Mouse (Mus musculus) myocyte (in vitro differentiated cells): Measurements from ENCODE around the gene Pced1b. TPM values are rescaled to one million over a fixed set of nuclear protein-coding genes. Genes with fewer than 3 reads are reported as not detected.

Experiments
- H3K27me3 ChIP-seq: one replicate; pipeline ENCODE4 v1.6.1; 2011; ENCODE audit not compliant: control insufficient read depth, insufficient read depth, insufficient read length
- H3K36me3 ChIP-seq: one replicate; pipeline ENCODE4 v1.6.1; 2011; ENCODE audit not compliant: control insufficient read depth, insufficient read depth
- H3K4me2 ChIP-seq: one replicate; pipeline ENCODE4 v1.6.1; 2011; ENCODE audit warnings: low read depth, control low read depth
- H3K4me3 ChIP-seq: one replicate; pipeline ENCODE4 v1.5.1; 2011; ENCODE audit warnings: mild to moderate bottlenecking, control low read depth, moderate library complexity
- H3K79me2 ChIP-seq: one replicate; pipeline ENCODE4 v1.6.1; 2011; ENCODE audit not compliant: control insufficient read depth, insufficient read depth
- H3ac ChIP-seq: one replicate; pipeline ENCODE4 v1.6.1; 2011; ENCODE audit not compliant: control insufficient read depth, insufficient read length
- CEBPB ChIP-seq: IDR thresholded peaks from 2 replicates; pipeline ENCODE4 v1.6.1; 2011; ENCODE audit warnings: mild to moderate bottlenecking, moderate library complexity; ENCODE audit not compliant: poor library complexity, insufficient read depth, severe bottlenecking
- E2F4 ChIP-seq: IDR thresholded peaks from one replicate; pipeline ENCODE4 v1.6.1; 2011; ENCODE audit warnings: mild to moderate bottlenecking, control low read depth, moderate library complexity; ENCODE audit not compliant: insufficient read depth
- MAX ChIP-seq: IDR thresholded peaks from one replicate; pipeline ENCODE4 v1.6.1; 2011; ENCODE audit warnings: low read depth, mild to moderate bottlenecking, control low read depth
- MYOD1 ChIP-seq, 3 experiments: IDR thresholded peaks; one replicate each; pipeline ENCODE4 v1.6.1; 2011; ENCODE audit warnings: control low read depth in 2 of 3, low read depth in 2 of 3, mild to moderate bottlenecking in 2 of 3, moderate library complexity in 1 of 3; ENCODE audit not compliant: insufficient read length in 2 of 3, control insufficient read depth in 1 of 3
- MYOG ChIP-seq, 3 experiments: IDR thresholded peaks; one replicate each; pipeline ENCODE4 v1.6.1; 2011; ENCODE audit warnings: control low read depth in 2 of 3, low read depth in 2 of 3, mild to moderate bottlenecking in 2 of 3; ENCODE audit not compliant: insufficient read length in 2 of 3, control insufficient read depth in 1 of 3, insufficient read depth in 1 of 3
- POLR2A ChIP-seq: IDR thresholded peaks from one replicate; pipeline ENCODE4 v1.6.1; 2011; ENCODE audit warnings: low read depth, mild to moderate bottlenecking, control low read depth, moderate library complexity; ENCODE audit not compliant: insufficient read length
- POLR2AphosphoS2 ChIP-seq: IDR thresholded peaks from one replicate; pipeline ENCODE4 v1.6.1; 2011; ENCODE audit warnings: low read depth, control low read depth; ENCODE audit not compliant: insufficient read length
- REST ChIP-seq: IDR thresholded peaks from one replicate; pipeline ENCODE4 v1.6.1; 2011; ENCODE audit warnings: mild to moderate bottlenecking, control low read depth, moderate library complexity; ENCODE audit not compliant: insufficient read depth, insufficient read length
- SRF ChIP-seq: IDR thresholded peaks from one replicate; pipeline ENCODE4 v1.6.1; 2011; ENCODE audit warnings: low read depth; ENCODE audit not compliant: control insufficient read depth, insufficient read length
- TCF12 ChIP-seq: IDR thresholded peaks from one replicate; pipeline ENCODE4 v1.6.1; 2011; ENCODE audit warnings: mild to moderate bottlenecking, control low read depth; ENCODE audit not compliant: poor library complexity, insufficient read depth, severe bottlenecking
- TCF3 ChIP-seq: IDR thresholded peaks from one replicate; pipeline ENCODE4 v1.6.1; 2011; ENCODE audit warnings: low read depth, control low read depth; ENCODE audit not compliant: insufficient read length
- USF1 ChIP-seq: IDR thresholded peaks from one replicate; pipeline ENCODE4 v1.6.1; 2011; ENCODE audit warnings: low read depth, mild to moderate bottlenecking, control low read depth, moderate library complexity
- polyA plus RNA-seq: library from polyadenylated mRNA; unstranded; fragments of >200 nt; fragmentation: generic; extraction: Trizol; gene quantifications from one replicate; pipeline ENCODE4 v1.2.1, GENCODE M21; 2012; ENCODE audit warnings: missing spikeins

Pced1b gene
- polyA plus RNA-seq, 1 experiment, result 0.68 TPM

DNA sequence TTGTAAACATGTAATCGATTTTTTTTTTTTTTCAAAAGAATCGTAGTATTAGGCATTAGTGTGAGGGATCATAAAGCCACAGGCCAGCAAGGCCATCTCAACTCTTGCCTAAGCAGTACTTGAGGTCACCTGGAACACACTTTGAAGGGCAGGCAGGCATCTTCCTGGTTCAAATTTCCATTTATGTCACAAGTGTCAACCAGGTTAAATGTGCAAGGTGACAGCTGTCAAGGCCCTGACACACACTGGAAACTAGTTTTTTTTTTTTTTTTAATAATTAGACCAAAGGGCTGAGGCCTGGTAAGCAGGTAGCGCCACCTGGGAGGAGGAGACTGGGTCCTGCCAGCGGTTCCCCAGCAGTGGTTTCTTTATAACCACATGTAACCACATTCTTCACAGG is 131.2 kb downstream of the Pced1b start:
- no peak overlapping the region for H3ac ChIP-seq
- H3K36me3 ChIP-seq, result no peaks in the 10 kb centered on the region
- no peak overlapping the region for H3K4me2 ChIP-seq
- H3K27me3 ChIP-seq, result no peaks in the 10 kb centered on the region
- H3K79me2 ChIP-seq, result no peaks in the 10 kb centered on the region
- H3K4me3 ChIP-seq, result no peak overlapping the region
- TF ChIP-seq TCF3, result no peak
- TF ChIP-seq SRF, result no peak
- no peak for TF ChIP-seq MAX
- TF ChIP-seq E2F4, result no peak

GRCm38 (mm10) chr15:97379489-97380304 is 132.8 kb downstream of the Pced1b start:
- no peaks in the 10 kb centered on the region for H3K27me3 ChIP-seq
- H3K4me3 ChIP-seq, result no peak overlapping the region
- no peak for TF ChIP-seq REST
- TF ChIP-seq E2F4, result no peak
- TF ChIP-seq SRF, result no peak
- no peak for TF ChIP-seq TCF12
- no peak for TF ChIP-seq MYOG (IDR thresholded peaks at IDR 0.05; ENCODE audit: control insufficient read depth in 1 of 3, insufficient read depth in 1 of 3, insufficient read length in 2 of 3, low read depth in 2 of 3)
- no peak for TF ChIP-seq CEBPB
- TF ChIP-seq TCF3, result no peak
- TF ChIP-seq USF1, result no peak
- no peak for TF ChIP-seq POLR2A
- TF ChIP-seq POLR2AphosphoS2, result no peak
- TF ChIP-seq MYOD1 (IDR thresholded peaks at IDR 0.05; ENCODE audit: control insufficient read depth in 1 of 3, insufficient read length in 2 of 3, low read depth in 2 of 3), result no peak
- no peak for TF ChIP-seq MAX
- no peak overlapping the region for H3K4me2 ChIP-seq
- H3K36me3 ChIP-seq, result no peaks in the 10 kb centered on the region
- H3ac ChIP-seq, result no peak overlapping the region
- H3K79me2 ChIP-seq, result no peaks in the 10 kb centered on the region

GRCm38 (mm10) chr15:97382567-97382966 is 135.7 kb downstream of the Pced1b start:
- H3K4me2 ChIP-seq, result no peak overlapping the region
- H3K36me3 ChIP-seq, result no peaks in the 10 kb centered on the region
- no peak overlapping the region for H3ac ChIP-seq
- H3K27me3 ChIP-seq, result no peaks in the 10 kb centered on the region
- no peaks in the 10 kb centered on the region for H3K79me2 ChIP-seq
- TF ChIP-seq REST, result no peak
- no peak for TF ChIP-seq MYOD1 (IDR thresholded peaks at IDR 0.05; ENCODE audit: control insufficient read depth in 1 of 3, insufficient read length in 2 of 3, low read depth in 2 of 3)
- no peak for TF ChIP-seq SRF
- no peak for TF ChIP-seq POLR2A
- TF ChIP-seq E2F4, result no peak
- no peak for TF ChIP-seq POLR2AphosphoS2
- no peak for TF ChIP-seq MAX
- TF ChIP-seq TCF12, result no peak
- TF ChIP-seq USF1, result no peak
- no peak for TF ChIP-seq TCF3
- TF ChIP-seq CEBPB, result no peak
- H3K4me3 ChIP-seq, result no peak overlapping the region

- Histone ChIP-seq H3K4me3 (no peak overlapping the region), H3K27me3 (no peaks in the 10 kb centered on the region), H3K79me2 (no peaks in the 10 kb centered on the region), H3K4me2 (no peak overlapping the region), H3ac (no peak overlapping the region), H3K36me3 (no peaks in the 10 kb centered on the region)
- TF ChIP-seq REST (no peak), CEBPB (no peak), USF1 (no peak), SRF (no peak), TCF3 (no peak), MAX (no peak), POLR2AphosphoS2 (no peak), POLR2A (no peak), MYOD1 (IDR thresholded peaks at IDR 0.05; ENCODE audit: control insufficient read depth in 1 of 3, insufficient read length in 2 of 3, low read depth in 2 of 3) (no peak), E2F4 (no peak), MYOG (IDR thresholded peaks at IDR 0.05; ENCODE audit: control insufficient read depth in 1 of 3, insufficient read depth in 1 of 3, insufficient read length in 2 of 3, low read depth in 2 of 3) (no peak), TCF12 (no peak)
Measured at GRCm38 (mm10) chr15:97383523-97384141, 136.7 kb downstream of the Pced1b start.
